Mouse (Mus musculus) right cerebral cortex, postnatal 36 days (tissue): Measurements from ENCODE around the gene Cdh26.
A peak's percentile ranks its signal among the peaks of the same experiment; 100 is the strongest.

Source experiments
- DNase-seq, 2 experiments: peaks; one replicate each; pipeline ENCODE4 v3.0.0; 2022; ENCODE audit warnings: low spot score in 2 of 2, mixed read lengths in 1 of 2

The Cdh26 gene

GRCm38 (mm10) chr2:178430231-178430630 lies at the start of gene Cdh26:
Gene Cdh26 (plus strand): TSS chr2:178430531.
- no peak for DNase-seq

- DNase-seq = no peak
These were observed 23.1 kb upstream of the Cdh26 start, which contains the start of gene Sycp2 for GRCm38 (mm10) chr2:178407053-178407815. Gene Sycp2 (minus strand): TSS chr2:178407685.

- DNase-seq = no peak
These were observed 21.3 kb upstream of the Cdh26 start for GRCm38 (mm10) chr2:178409024-178409423.

- no peak for DNase-seq
These were observed 20.0 kb upstream of the Cdh26 start for GRCm38 (mm10) chr2:178410286-178410685.

- DNase-seq = peak in 1 of 2 experiments; percentile 65
These were observed 17.7 kb upstream of the Cdh26 start for GRCm38 (mm10) chr2:178412598-178412997.

- no peak for DNase-seq
These were observed 17.2 kb upstream of the Cdh26 start for GRCm38 (mm10) chr2:178413081-178413480.

- DNase-seq = peak in 1 of 2 experiments; percentile 46
These were observed 16.7 kb upstream of the Cdh26 start for GRCm38 (mm10) chr2:178413481-178414260.

- peak; percentile 52 to 64 for DNase-seq
These were observed 15.8 kb upstream of the Cdh26 start, which contains the start of the genes Ppp1r3d and Fam217b for GRCm38 (mm10) chr2:178414261-178415149. Gene Ppp1r3d (minus strand): TSS chr2:178414472. Gene Fam217b (plus strand): TSS chr2:178414524.

- no peak for DNase-seq
These were observed 15.2 kb upstream of the Cdh26 start for GRCm38 (mm10) chr2:178415150-178415448.

GRCm38 (mm10) chr2:178416427-178416826 lies 13.9 kb upstream of the Cdh26 start:
- DNase-seq = no peak

GRCm38 (mm10) chr2:178416970-178417369 lies 13.4 kb upstream of the Cdh26 start:
- no peak for DNase-seq

- DNase-seq = no peak
These were observed 9.8 kb upstream of the Cdh26 start for GRCm38 (mm10) chr2:178420576-178420975.

GRCm38 (mm10) chr2:178421603-178422002 lies 8.7 kb upstream of the Cdh26 start:
- no peak for DNase-seq

GRCm38 (mm10) chr2:178422186-178422585 lies 8.1 kb upstream of the Cdh26 start:
- no peak for DNase-seq

GRCm38 (mm10) chr2:178423223-178423622 lies 7.1 kb upstream of the Cdh26 start:
- DNase-seq = no peak

- no peak for DNase-seq
These were observed 4.1 kb upstream of the Cdh26 start for GRCm38 (mm10) chr2:178426229-178426628.

- DNase-seq = no peak
These were observed 3.1 kb upstream of the Cdh26 start for GRCm38 (mm10) chr2:178427181-178427580.

- DNase-seq = no peak
These were observed 2.1 kb upstream of the Cdh26 start for GRCm38 (mm10) chr2:178428183-178428582.

GRCm38 (mm10) chr2:178428676-178429075 lies 1.7 kb upstream of the Cdh26 start:
- DNase-seq = no peak

GRCm38 (mm10) chr2:178429426-178429825 lies 905 bp upstream of the Cdh26 start:
- DNase-seq = no peak

GRCm38 (mm10) chr2:178433495-178433894 lies 3.2 kb downstream of the Cdh26 start:
- DNase-seq = no peak

GRCm38 (mm10) chr2:178433903-178434302 lies 3.6 kb downstream of the Cdh26 start:
- DNase-seq = no peak
